Mouse (Mus musculus): ENCODE data around the gene Csnk1e. TPM values are rescaled to one million over a fixed set of nuclear protein-coding genes. Genes with fewer than 3 reads are reported as not detected.

The Csnk1e gene
- polyA plus RNA-seq (2015; fragmentation: Nextera tagmentation; extraction: Ambion mirVana) = 316 and 323 TPM in 2 replicates

GRCm38 (mm10) chr15:79455106-79455810 lies at the start of gene Csnk1e:
Gene Csnk1e (minus strand): TSS chr15:79455566.
- Histone ChIP-seq H3K27me3 (no peaks in the 10 kb centered on the region; the same call in 1 of the 2 replicates), H3K9ac (replicated peaks) (peak within 1 kb of the TSS; percentile 27; the same call in 1 of the 2 replicates), H3K4me2 (replicated peaks) (peak within 1 kb of the TSS; percentile 68), H3K9me3 (no peaks in the 10 kb centered on the region), H3K36me3 (no peaks in the 10 kb centered on the region), H3K27ac (replicated peaks) (no peak within 1 kb of the TSS), H3K4me1 (peaks cover 9% of the 10 kb centered on the region), H3K4me3 (peak within 1 kb of the TSS; percentile 36)
- 0 out of 2 replicates have a peak, but pooled peaks have one; percentile 57 for ATAC-seq (replicated peaks)
- 3% methylated on average over 24 of the region's 24 CpGs for WGBS

- peak within 1 kb of the TSS; percentile 46 for H3K9ac ChIP-seq (replicated peaks)
- H3K36me3 ChIP-seq = no peaks in the 10 kb centered on the region
- WGBS = under 1% methylated on average over 60 of the region's 60 CpGs
- peaks cover 44% of the 10 kb centered on the region for H3K27me3 ChIP-seq
- H3K4me2 ChIP-seq (replicated peaks) = peak within 1 kb of the TSS; percentile 100
- no peaks in the 10 kb centered on the region for H3K9me3 ChIP-seq
- H3K4me3 ChIP-seq = peak within 1 kb of the TSS; percentile 51
- 0 out of 2 replicates have a peak, but pooled peaks have one; percentile 7 for ATAC-seq (replicated peaks)
- peaks cover 34% of the 10 kb centered on the region for H3K4me1 ChIP-seq
- H3K27ac ChIP-seq (replicated peaks) = no peak within 1 kb of the TSS
Observed at GRCm38 (mm10) chr15:79504707-79505452, 49.5 kb upstream of the Csnk1e start, which contains the start of gene Kcnj4. Gene Kcnj4 (minus strand): TSS chr15:79505241.

DNA sequence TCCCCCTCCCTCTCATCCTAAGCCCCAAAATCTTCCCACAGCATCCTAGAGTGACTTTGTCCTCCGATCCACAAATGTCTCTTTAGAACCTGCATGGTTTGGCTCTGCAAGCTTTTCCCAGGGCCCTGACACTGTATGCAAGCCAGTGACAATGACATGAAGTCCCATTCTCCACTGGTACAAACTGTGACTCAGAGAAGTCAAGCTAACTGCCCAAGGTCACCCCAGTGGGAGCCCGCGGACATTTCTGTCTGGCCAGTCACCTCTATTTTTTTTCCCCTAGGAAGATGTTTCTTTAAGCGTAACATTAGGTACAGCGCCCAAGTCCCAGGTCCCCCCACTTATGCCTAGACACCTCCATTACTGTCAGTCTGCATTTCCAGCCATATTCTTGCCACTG lies 48.1 kb upstream of the Csnk1e start:
- Histone ChIP-seq H3K4me2 (replicated peaks) (no peak overlapping the region), H3K4me3 (no peak overlapping the region), H3K9ac (replicated peaks) (no peak overlapping the region), H3K27ac (replicated peaks) (no peak overlapping the region), H3K4me1 (peaks cover 32% of the 10 kb centered on the region), H3K36me3 (no peaks in the 10 kb centered on the region), H3K9me3 (no peaks in the 10 kb centered on the region), H3K27me3 (peaks cover 41% of the 10 kb centered on the region)
- 60% methylated on average over 5 of the region's 5 CpGs for WGBS
- no peak for ATAC-seq (replicated peaks)

DNA sequence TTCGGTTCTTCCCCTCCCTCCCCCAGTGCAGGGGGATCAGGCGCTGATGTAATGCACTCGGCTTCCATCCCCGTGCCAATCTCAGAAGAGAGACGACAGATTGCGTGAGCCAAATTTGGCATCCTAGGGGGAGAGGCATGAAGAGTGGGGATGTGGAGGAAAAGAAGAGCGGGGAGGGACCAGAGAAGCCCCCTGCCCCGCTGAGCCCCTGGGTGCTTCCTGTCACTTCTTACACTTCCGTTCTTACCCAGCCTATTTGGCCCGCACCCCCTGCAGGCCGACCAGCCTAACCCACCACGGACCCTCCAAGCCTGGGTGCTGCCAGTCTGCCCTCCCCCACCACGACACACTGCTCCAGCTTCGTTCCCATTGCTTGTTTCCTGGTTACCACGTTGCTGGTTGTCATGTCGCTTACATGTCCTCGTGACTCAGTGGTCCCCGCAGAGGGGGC lies 47.5 kb upstream of the Csnk1e start:
- Histone ChIP-seq H3K36me3 (no peaks in the 10 kb centered on the region), H3K9ac (replicated peaks) (no peak overlapping the region), H3K4me2 (replicated peaks) (peak overlapping the region; percentile 26), H3K27me3 (peaks cover 41% of the 10 kb centered on the region), H3K4me3 (0 out of 2 replicates have a peak overlapping the region, but pooled peaks have one; percentile 10), H3K27ac (replicated peaks) (no peak overlapping the region), H3K4me1 (peaks cover 32% of the 10 kb centered on the region), H3K9me3 (no peaks in the 10 kb centered on the region)
- no peak; the same call in 1 of the 2 replicates for ATAC-seq (replicated peaks)
- 9% methylated on average over 18 of the region's 18 CpGs for WGBS

DNA sequence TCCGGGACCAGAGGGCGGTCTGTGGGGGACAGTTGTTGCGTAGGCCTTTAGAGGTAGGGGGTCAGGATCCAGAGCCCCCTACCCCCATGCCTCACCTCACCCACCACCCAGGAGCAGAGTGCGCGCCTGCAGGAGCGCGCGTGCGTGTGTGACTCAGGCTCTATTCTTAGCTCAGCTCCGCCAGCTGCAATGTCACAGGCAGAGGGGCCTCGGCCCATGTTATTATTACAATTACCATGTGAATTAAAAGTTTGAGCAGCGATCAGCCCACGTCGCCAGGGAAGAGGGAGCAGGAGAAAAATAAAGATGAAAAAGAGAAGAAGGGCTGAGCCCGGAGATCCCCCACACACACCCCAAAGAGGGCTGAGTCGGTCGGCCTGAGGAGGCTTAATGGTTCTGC lies 44.7 kb upstream of the Csnk1e start:
- Histone ChIP-seq H3K27me3 (peaks cover 27% of the 10 kb centered on the region), H3K9me3 (no peaks in the 10 kb centered on the region), H3K4me1 (peaks cover 19% of the 10 kb centered on the region), H3K9ac (replicated peaks) (no peak overlapping the region), H3K4me3 (no peak overlapping the region), H3K27ac (replicated peaks) (no peak overlapping the region), H3K36me3 (no peaks in the 10 kb centered on the region), H3K4me2 (replicated peaks) (no peak overlapping the region)
- no peak for ATAC-seq (replicated peaks)
- WGBS = 61% methylated on average over 17 of the region's 17 CpGs

- Histone ChIP-seq H3K36me3 (no peaks in the 10 kb centered on the region), H3K4me1 (no peaks in the 10 kb centered on the region), H3K4me2 (replicated peaks) (no peak overlapping the region), H3K27me3 (no peaks in the 10 kb centered on the region; the same call in 1 of the 2 replicates), H3K4me3 (no peak overlapping the region), H3K9me3 (no peaks in the 10 kb centered on the region), H3K9ac (replicated peaks) (no peak overlapping the region), H3K27ac (replicated peaks) (no peak overlapping the region)
- no peak for ATAC-seq (replicated peaks)
- WGBS = 48% methylated on average over 18 of the region's 18 CpGs
Observed at GRCm38 (mm10) chr15:79493527-79493926, 38.2 kb upstream of the Csnk1e start.

DNA sequence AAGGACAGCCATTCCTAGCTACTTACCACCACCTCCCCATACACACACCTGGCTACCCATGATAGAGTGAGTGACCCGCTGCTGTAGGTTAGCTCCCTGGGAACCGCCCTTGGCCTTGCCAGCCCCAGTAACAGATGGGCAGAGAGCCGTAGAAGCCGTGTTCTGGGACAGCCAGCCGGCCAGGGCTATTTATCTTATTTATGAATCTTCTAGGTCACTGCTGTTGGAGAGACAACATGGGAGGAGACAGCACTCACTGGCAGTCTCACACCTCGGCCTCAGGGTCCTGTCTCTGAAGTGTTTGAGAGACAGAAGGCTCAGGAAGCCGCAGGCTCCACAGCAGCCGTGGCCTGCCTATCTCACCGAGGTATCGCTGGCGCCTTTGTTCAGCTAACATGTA lies 34.1 kb upstream of the Csnk1e start:
- no peaks in the 10 kb centered on the region for H3K9me3 ChIP-seq
- H3K9ac ChIP-seq (replicated peaks) = no peak overlapping the region
- 71% methylated on average over 11 of the region's 11 CpGs for WGBS
- H3K27me3 ChIP-seq = no peaks in the 10 kb centered on the region; the same call in 1 of the 2 replicates
- H3K36me3 ChIP-seq = no peaks in the 10 kb centered on the region
- no peak overlapping the region for H3K4me2 ChIP-seq (replicated peaks)
- H3K4me1 ChIP-seq = no peaks in the 10 kb centered on the region
- no peak overlapping the region for H3K27ac ChIP-seq (replicated peaks)
- no peak for ATAC-seq (replicated peaks)
- no peak overlapping the region for H3K4me3 ChIP-seq

GRCm38 (mm10) chr15:79481181-79481688 lies 25.9 kb upstream of the Csnk1e start:
- no peaks in the 10 kb centered on the region for H3K27me3 ChIP-seq
- no peak overlapping the region for H3K9ac ChIP-seq (replicated peaks)
- H3K4me3 ChIP-seq = no peak overlapping the region
- H3K9me3 ChIP-seq = no peaks in the 10 kb centered on the region
- H3K27ac ChIP-seq (replicated peaks) = no peak overlapping the region
- no peak for ATAC-seq (replicated peaks)
- H3K36me3 ChIP-seq = no peaks in the 10 kb centered on the region
- 9% methylated on average over 15 of the region's 15 CpGs for WGBS
- no peaks in the 10 kb centered on the region for H3K4me1 ChIP-seq
- no peak overlapping the region for H3K4me2 ChIP-seq (replicated peaks)

DNA sequence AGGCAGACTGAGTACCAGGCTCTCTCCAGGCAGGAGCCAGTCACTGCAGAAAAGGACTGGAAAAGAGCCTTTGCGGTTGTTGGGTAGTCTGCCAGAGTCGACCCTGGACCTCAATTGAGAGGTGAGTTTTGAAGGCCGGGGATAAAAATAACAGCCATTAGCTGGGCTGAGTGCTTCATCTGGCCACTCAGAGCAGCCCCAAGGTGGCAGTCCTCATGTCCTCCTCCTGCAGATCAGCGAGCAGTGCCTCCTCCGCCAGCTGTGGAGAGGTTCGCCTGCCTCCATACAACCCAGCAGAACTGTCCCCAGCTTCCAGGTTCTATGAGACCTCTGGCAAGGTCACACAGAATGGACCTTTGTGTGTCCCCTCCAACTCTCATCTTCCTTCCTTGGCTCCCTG lies 21.9 kb upstream of the Csnk1e start:
- WGBS = 68% methylated on average over 6 of the region's 6 CpGs
- ATAC-seq (replicated peaks) = no peak

DNA sequence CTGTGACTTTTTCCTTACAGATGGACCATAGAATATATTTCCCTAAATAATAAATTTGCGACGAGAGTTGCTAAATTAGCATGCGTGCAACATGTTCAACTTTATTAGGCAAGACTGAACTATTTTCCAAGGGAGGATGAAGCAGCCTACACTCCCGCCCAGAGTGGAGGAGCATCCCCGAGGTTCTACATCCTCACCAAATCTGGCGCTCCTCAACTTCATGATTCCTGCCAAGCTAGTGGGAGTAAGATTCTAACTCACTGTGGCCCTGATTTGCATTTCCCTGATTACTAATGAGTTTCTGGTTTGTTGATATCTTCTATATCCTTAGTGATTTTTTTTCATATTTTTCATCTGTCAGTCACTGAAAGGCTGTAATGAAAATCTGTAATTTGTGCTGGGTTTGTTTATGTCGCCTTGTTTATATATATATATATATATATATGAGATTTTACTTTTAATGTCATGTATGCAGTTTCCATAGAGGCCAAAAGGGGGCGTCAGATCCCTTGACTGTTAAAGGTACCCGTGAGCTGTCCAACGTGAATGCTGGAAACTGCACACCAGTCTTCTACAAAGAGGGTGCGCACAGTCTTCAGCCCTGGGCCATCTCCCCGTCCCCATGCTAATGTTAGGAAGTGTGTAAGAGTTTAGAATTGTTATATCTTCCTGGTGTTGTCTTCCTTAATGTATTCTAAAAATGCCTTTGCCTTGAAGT lies 18.4 kb upstream of the Csnk1e start:
- Histone ChIP-seq H3K27me3 (no peaks in the 10 kb centered on the region), H3K4me2 (replicated peaks) (no peak overlapping the region), H3K27ac (replicated peaks) (no peak overlapping the region), H3K36me3 (no peaks in the 10 kb centered on the region), H3K9me3 (no peaks in the 10 kb centered on the region), H3K4me3 (no peak overlapping the region), H3K9ac (replicated peaks) (no peak overlapping the region), H3K4me1 (peaks cover 15% of the 10 kb centered on the region)
- ATAC-seq (replicated peaks) = no peak
- 54% methylated on average over 12 of the region's 12 CpGs for WGBS

More for the DNA sequence above, 21.9 kb upstream of the Csnk1e start:
- no peak overlapping the region for H3K27ac ChIP-seq (replicated peaks)
- H3K36me3 ChIP-seq = no peaks in the 10 kb centered on the region
- no peak overlapping the region for H3K4me2 ChIP-seq (replicated peaks)
- no peaks in the 10 kb centered on the region for H3K27me3 ChIP-seq
- no peaks in the 10 kb centered on the region for H3K4me1 ChIP-seq
- no peak overlapping the region for H3K4me3 ChIP-seq
- H3K9me3 ChIP-seq = no peaks in the 10 kb centered on the region
- H3K9ac ChIP-seq (replicated peaks) = no peak overlapping the region

GRCm38 (mm10) chr15:79473042-79473441 lies 17.7 kb upstream of the Csnk1e start:
- H3K9ac ChIP-seq (replicated peaks) = no peak overlapping the region
- no peaks in the 10 kb centered on the region for H3K27me3 ChIP-seq
- ATAC-seq (replicated peaks) = no peak
- no peak overlapping the region for H3K4me2 ChIP-seq (replicated peaks)
- no peak overlapping the region for H3K4me3 ChIP-seq
- no peaks in the 10 kb centered on the region for H3K9me3 ChIP-seq
- no peak overlapping the region for H3K27ac ChIP-seq (replicated peaks)
- H3K4me1 ChIP-seq = peaks cover 15% of the 10 kb centered on the region
- H3K36me3 ChIP-seq = no peaks in the 10 kb centered on the region
- WGBS = 81% methylated on average over 5 of the region's 5 CpGs

All from forebrain, embryonic 15.5 days (tissue).